Mouse (Mus musculus) lung, adult 2 months (tissue): Measurements from ENCODE around the gene Rpl23.

Source experiments
- CTCF ChIP-seq: fragments of 200-500 bp; IDR thresholded peaks from 2 replicates; pipeline ENCODE4 v1.5.1; 2011; ENCODE audit warnings: mild to moderate bottlenecking, low read length, control low read depth; ENCODE audit not compliant: insufficient read depth
- POLR2A ChIP-seq: fragments of 200-500 bp; IDR thresholded peaks from 2 replicates; pipeline ENCODE4 v1.6.1; 2011; ENCODE audit warnings: low read depth, mild to moderate bottlenecking, control low read depth, low read length, borderline replicate concordance; ENCODE audit errors: extremely low read depth

DNA sequence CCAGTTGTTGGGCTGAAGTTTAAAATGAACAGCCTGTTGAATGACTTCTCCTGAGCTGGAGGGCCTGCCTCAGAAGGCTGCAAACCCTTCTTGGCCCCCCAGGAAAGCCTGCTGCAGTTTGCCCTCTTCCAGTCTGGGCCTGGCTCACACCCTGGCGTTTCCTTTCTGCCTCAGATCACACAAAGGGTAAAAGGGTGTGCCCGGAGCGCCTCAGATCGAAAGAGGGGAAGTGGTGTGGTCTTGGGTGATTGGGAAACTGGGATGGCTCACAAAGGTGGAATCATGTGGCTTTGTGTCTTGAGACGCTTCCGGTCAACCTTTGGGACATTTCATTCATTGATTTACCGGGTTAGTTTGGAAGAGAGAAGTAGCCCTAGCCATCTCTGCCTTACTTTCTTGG, 44.2 kb upstream of the Rpl23 start:
- TF ChIP-seq POLR2A (no peak), CTCF (no peak)
